In the genomic region with DNA sequence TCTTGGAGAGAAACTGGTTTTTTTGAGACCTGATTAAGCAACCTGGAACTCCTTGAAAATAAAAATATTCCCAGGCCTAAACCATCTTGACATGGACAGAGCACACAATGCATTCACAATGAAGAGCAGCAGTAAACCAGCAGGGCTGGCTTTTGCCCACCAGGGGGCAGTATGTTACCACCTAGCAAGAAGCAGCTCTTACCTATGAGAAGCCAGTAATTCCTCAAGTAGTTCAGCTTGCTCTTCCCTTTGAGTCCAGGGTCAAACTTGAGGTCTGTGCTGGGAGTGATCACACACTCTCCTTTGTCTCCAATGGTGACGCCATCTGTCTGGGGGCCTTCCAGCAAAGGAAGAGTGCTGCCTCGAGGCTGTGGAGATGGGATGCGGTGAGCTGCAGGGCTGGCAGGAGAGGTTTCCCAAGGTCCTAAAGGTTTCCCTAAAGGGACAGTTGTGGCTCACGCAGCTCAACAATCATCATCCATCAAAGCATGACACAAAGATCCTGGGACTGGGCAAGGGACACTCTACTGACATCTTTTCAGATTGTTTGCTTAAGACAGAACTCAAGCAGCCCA, we compare ENCODE assay signal across 8 mouse cellular contexts. TPM values are rescaled to one million over a fixed set of nuclear protein-coding genes. Genes with fewer than 3 reads are reported as not detected.
A peak's percentile ranks its signal among the peaks of the same experiment; 100 is the strongest.
DNase-seq lines count a peak whose midpoint lies in the region; ATAC-seq and TF ChIP-seq lines count a peak whose summit lies in the region.

No protein-coding gene starts in this region.

- DNase-seq in 3T3-L1 (ENCODE audit: low read depth, low spot score) = peak; percentile 95
- DNase-seq in adrenal gland, postnatal 14 days = peak; percentile 91
- DNase-seq in embryonic facial prominence, embryonic 10.5 days (ENCODE audit: low spot score) = peak; percentile 90
- peak; percentile 78 to 87 for DNase-seq in heart, adult 18-20 months
- peak; percentile 83 for DNase-seq in limb, embryonic 14.5 days (ENCODE audit: low spot score)
- DNase-seq in spleen, postnatal 4 days (ENCODE audit: low spot score in 2 of 2) = peak; percentile 79 to 91

- no peaks in the 10 kb centered on the region for H3K9me3 ChIP-seq in embryonic facial prominence, embryonic 10.5 days
- no peaks in the 10 kb centered on the region for H3K9me3 ChIP-seq in kidney, embryonic 15.5 days (replicated peaks)
- H3K9me3 ChIP-seq in limb, embryonic 14.5 days (ENCODE audit: control insufficient read depth, low read length) = no peaks in the 10 kb centered on the region

- peak; percentile 36; the same call in 1 of the 2 replicates for ATAC-seq in kidney, embryonic 15.5 days (replicated peaks; ENCODE audit: low FRiP score)
- peak; percentile 68; the same call in 1 of the 2 replicates for ATAC-seq in limb, embryonic 14.5 days (ENCODE audit: low FRiP score, low read depth)
- ATAC-seq in monocyte, adult 5-6 weeks (replicated peaks; ENCODE audit: insufficient number of reproducible peaks, low FRiP score, low TSS enrichment, poor library complexity, severe bottlenecking) = peak; percentile 81

- H3K9ac ChIP-seq in kidney, embryonic 15.5 days = no peak overlapping the region
- no peak overlapping the region for H3K9ac ChIP-seq in limb, embryonic 14.5 days (ENCODE audit: low read depth, low read length, severe bottlenecking)

- no peak overlapping the region for H3K4me3 ChIP-seq in embryonic facial prominence, embryonic 10.5 days
- no peak overlapping the region for H3K4me3 ChIP-seq in kidney, embryonic 15.5 days (replicated peaks)
- no peak overlapping the region for H3K4me3 ChIP-seq in limb, embryonic 14.5 days (replicated peaks; ENCODE audit: low read length)

- H3K27me3 ChIP-seq in embryonic facial prominence, embryonic 10.5 days (replicated peaks; ENCODE audit: low read depth, poor library complexity, severe bottlenecking) = no peaks in the 10 kb centered on the region
- H3K27me3 ChIP-seq in kidney, embryonic 15.5 days = no peaks in the 10 kb centered on the region
- H3K27me3 ChIP-seq in limb, embryonic 14.5 days (ENCODE audit: control insufficient read depth, insufficient read depth, low read length) = no peaks in the 10 kb centered on the region

- no peak overlapping the region for H3K4me2 ChIP-seq in kidney, embryonic 15.5 days
- no peak overlapping the region for H3K4me2 ChIP-seq in limb, embryonic 14.5 days (replicated peaks; ENCODE audit: low read depth, low read length, severe bottlenecking)

- 44% methylated on average over 4 of the region's 4 CpGs for WGBS in embryonic facial prominence, embryonic 10.5 days
- WGBS in kidney, embryonic 15.5 days = 36% methylated on average over 4 of the region's 4 CpGs
- 41% methylated on average over 4 of the region's 4 CpGs for WGBS in limb, embryonic 14.5 days

- H3K4me1 ChIP-seq in embryonic facial prominence, embryonic 10.5 days = no peaks in the 10 kb centered on the region; the same call in 1 of the 2 replicates
- 0 out of 2 replicates have a peak, but pooled peaks cover 2% of the 10 kb centered on the region for H3K4me1 ChIP-seq in kidney, embryonic 15.5 days
- no peaks in the 10 kb centered on the region for H3K4me1 ChIP-seq in limb, embryonic 14.5 days (ENCODE audit: control insufficient read depth, insufficient read depth, low read length)

- H3K27ac ChIP-seq in embryonic facial prominence, embryonic 10.5 days (replicated peaks) = no peak overlapping the region
- H3K27ac ChIP-seq in kidney, embryonic 15.5 days = no peak overlapping the region
- no peak overlapping the region for H3K27ac ChIP-seq in limb, embryonic 14.5 days (replicated peaks; ENCODE audit: low read depth, low read length)

- TF ChIP-seq POLR2A in limb, embryonic 14.5 days (IDR thresholded peaks at IDR 0.05; ENCODE audit: borderline replicate concordance, extremely low read depth, insufficient read depth, insufficient read length) = no peak

- H3K36me3 ChIP-seq in embryonic facial prominence, embryonic 10.5 days (replicated peaks) = peaks cover 22% of the 10 kb centered on the region
- peaks cover 22% of the 10 kb centered on the region for H3K36me3 ChIP-seq in kidney, embryonic 15.5 days
- H3K36me3 ChIP-seq in limb, embryonic 14.5 days (ENCODE audit: control insufficient read depth, insufficient read depth, low read length) = peaks cover 16% of the 10 kb centered on the region

RNA-seq across cellular contexts. Expression of gene Icam2, which starts 30.8 kb away (rescaled TPM):
- 24.6 and 27.6 TPM in 2 replicates for total RNA-seq in adrenal gland, postnatal 14 days (2021)
- polyA plus RNA-seq in embryonic facial prominence, embryonic 10.5 days (2016; fragmentation: Nextera tagmentation; extraction: Ambion mirVana) = 16.9 and 20.6 TPM in 2 replicates
- 10 to 100 TPM; 19.2 to 24.5 TPM for total RNA-seq in heart, adult 18-20 months (2021)
- polyA plus RNA-seq in kidney, embryonic 15.5 days (2015; fragmentation: Nextera tagmentation; extraction: Ambion mirVana) = 68.9 and 75.5 TPM in 2 replicates
- polyA plus RNA-seq in limb, embryonic 14.5 days (2012; rRNA removed) = 32.8 and 34.5 TPM in 2 replicates
- polyA plus RNA-seq in limb, embryonic 14.5 days (2014; fragmentation: Nextera tagmentation; extraction: Ambion mirVana) = 42.9 and 46.4 TPM in 2 replicates
- total RNA-seq in monocyte, adult 5-6 weeks (2017) = 32.3 to 70.2 TPM (median 56.4 TPM) in 3 replicates

RNA-seq across cellular contexts. Expression of gene Prr29, which starts 53.4 kb away (rescaled TPM):
- not detected in 2 replicates for total RNA-seq in adrenal gland, postnatal 14 days (2021)
- not detected in 2 replicates for polyA plus RNA-seq in embryonic facial prominence, embryonic 10.5 days (2016; fragmentation: Nextera tagmentation; extraction: Ambion mirVana)
- total RNA-seq in heart, adult 18-20 months (2021) = 1 to 10 TPM in 1 of 2 experiments, under 1 TPM in 1; 0.57 to 1.3 TPM
- 0.23 and 0.60 TPM in 2 replicates for polyA plus RNA-seq in kidney, embryonic 15.5 days (2015; fragmentation: Nextera tagmentation; extraction: Ambion mirVana)
- 1.1 TPM in 2 replicates for polyA plus RNA-seq in limb, embryonic 14.5 days (2012; rRNA removed)
- polyA plus RNA-seq in limb, embryonic 14.5 days (2014; fragmentation: Nextera tagmentation; extraction: Ambion mirVana) = 0.59 TPM in 1 of 2 replicates, not detected in the other
- total RNA-seq in monocyte, adult 5-6 weeks (2017) = not detected in 3 replicates
